Mouse (Mus musculus): ENCODE measurements around the gene Cblb. TPM values are rescaled to one million over a fixed set of nuclear protein-coding genes. Genes with fewer than 3 reads are reported as not detected.

Gene Cblb
- 7.4 TPM for polyA plus RNA-seq (2021)

DNA sequence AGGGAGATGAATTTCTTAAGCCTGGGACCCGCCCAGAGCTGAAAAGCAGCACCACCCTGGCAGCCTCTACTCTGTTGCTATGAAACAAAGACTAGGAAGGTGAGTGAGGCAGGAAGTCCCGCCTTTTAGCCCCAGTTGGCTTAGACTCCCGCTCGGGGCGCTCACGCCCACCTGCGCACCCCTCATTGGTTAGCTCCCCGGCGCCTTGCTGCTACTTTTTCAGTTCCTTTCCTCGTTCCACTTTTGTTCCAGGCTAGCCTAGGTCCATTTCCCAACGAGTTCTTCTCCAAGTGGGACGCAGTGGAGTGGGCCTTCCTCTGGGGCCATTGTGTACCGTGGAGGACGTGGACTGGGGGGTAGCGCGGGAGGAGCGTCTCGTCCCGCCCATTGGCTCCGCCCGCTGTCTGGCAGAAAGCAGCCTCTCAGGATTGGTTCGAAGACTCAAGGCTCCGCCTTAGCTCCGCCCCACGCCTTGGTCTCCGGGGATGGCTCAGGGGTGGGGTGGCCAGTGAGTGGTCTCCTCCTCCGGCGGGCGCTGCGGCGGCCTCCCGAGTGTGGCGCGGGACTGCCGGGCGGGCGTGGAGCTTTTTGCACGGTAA, at the start of gene Cblb:
TSS of gene Cblb (plus strand) at position 135 of the 599 bp plus-strand sequence.
- ATAC-seq (peak; percentile 99), DNase-seq (ENCODE audit: low read depth, low spot score) (peak; percentile 85)
- no peak for TF ChIP-seq CTCF (IDR thresholded peaks at IDR 0.05)
- H3K27me3 ChIP-seq = no peaks in the 10 kb centered on the region
- ChIA-PET POLR2A (interaction anchor here (0.7 kb wide), 1 partner anchor 17 kb away, joined by 4 read pairs; no protein-coding TSS in a partner anchor), CTCF (interaction anchor here (0.5 kb wide), 1 partner anchor 42 kb away, joined by 3 read pairs; no protein-coding TSS in a partner anchor)
- in situ Hi-C loops (cut with MboI; ENCODE audit: low pct_unique_long_range_greater_than_20kb) = no loop called here

DNA sequence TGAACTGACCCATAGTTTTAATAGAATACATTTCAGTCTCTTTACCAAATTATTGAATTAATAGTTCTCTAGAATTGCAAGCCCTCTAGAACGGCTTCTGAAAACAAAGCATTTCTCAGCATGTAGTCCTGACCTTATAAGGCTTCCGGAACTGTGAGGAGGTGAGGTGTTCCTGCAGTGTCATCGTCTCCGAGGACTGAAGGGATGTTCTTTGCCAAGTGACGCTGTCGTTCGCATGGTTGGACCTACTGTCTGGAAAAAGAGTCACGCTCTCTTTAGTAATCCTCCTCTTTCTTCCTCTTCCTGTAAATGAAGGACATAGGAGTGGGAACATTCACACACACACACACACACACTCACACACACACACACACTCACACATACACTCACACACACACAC, 45.6 kb upstream of the Cblb start:
- no peaks in the 10 kb centered on the region for H3K27me3 ChIP-seq
- in situ Hi-C loops (cut with MboI; ENCODE audit: low pct_unique_long_range_greater_than_20kb) = no loop called here
- ChIA-PET POLR2A (no interaction called here), CTCF (no interaction called here)
- DNase-seq (ENCODE audit: low read depth, low spot score) (no peak), ATAC-seq (no peak)
- TF ChIP-seq CTCF (IDR thresholded peaks at IDR 0.05) = no peak

DNA sequence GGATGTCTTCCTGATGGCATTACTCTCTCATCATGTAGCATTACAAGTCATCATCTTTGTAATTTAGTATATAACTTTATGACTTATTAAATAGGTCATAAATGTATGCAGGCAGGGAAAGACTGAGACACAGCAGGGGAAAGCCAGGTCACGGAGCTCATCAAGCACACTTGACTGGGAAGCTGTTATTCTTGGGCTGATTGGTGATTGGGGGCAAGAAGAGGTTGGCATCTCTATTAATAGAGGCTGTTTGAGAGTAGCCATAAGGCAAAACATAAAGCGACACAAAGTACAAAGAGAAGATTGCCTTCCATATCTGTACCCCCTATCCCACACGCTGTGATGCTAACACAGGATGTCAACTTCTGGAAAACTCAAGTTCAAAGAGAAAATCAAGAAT, 44.8 kb upstream of the Cblb start:
- ATAC-seq (no peak), DNase-seq (ENCODE audit: low read depth, low spot score) (no peak)
- TF ChIP-seq CTCF (IDR thresholded peaks at IDR 0.05) = no peak
- POLR2A ChIA-PET = no interaction called here
- CTCF ChIA-PET = no interaction called here
- in situ Hi-C loops (cut with MboI; ENCODE audit: low pct_unique_long_range_greater_than_20kb) = no loop called here
- H3K27me3 ChIP-seq = no peaks in the 10 kb centered on the region

DNA sequence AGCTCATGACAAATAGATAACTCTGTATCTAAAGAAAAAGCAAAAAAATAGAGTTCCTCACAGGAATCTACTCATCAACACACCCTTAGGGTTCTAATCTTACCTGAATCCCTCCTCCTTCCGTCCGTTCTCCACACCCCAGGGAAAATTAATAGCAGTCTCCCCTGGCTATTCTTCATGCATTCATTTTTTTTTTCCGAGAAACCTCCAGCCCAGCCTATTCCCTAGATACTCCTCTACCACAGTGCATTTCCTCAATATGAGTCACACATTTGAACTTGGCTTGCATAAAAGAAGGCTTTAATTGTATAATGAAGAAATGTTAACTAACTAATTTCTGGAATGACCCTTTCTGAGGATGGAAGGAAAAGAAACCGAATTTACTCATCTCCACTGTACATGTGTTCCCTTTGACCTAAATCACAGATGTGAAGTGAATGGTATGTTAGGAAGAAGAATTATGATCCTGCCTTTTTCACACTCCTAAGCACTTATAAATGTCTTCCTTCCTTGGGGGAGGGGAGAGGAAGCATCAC, 43.9 kb upstream of the Cblb start:
- ChIA-PET CTCF (interaction anchor here (1.5 to 1.7 kb wide), 2 partner anchors 27 to 42 kb away, joined by 3 to 4 read pairs; no protein-coding TSS in a partner anchor), POLR2A (no interaction called here)
- TF ChIP-seq CTCF (IDR thresholded peaks at IDR 0.05) = no peak
- DNase-seq (ENCODE audit: low read depth, low spot score) (no peak), ATAC-seq (no peak)
- in situ Hi-C loops (cut with MboI; ENCODE audit: low pct_unique_long_range_greater_than_20kb) = no loop called here
- H3K27me3 ChIP-seq = peaks cover 3% of the 10 kb centered on the region

DNA sequence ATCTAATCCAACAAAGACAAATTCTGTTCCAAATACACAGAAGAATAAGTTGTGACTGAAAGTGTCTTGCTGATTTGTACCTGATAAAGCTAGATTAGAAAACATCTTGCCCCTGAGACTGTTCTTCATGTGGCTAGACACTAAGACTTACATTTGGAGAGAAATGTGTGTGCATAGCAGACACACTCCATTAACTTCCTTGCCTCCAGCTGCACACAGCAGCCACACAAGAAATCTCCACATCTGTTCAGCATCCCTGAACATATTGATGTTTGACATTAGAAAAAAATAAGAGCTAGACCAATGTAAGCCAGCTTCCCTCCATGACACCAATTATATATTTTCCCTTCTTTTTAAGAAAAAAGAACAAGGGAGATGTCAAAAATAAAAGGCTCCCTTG, 43.0 kb upstream of the Cblb start:
- ChIA-PET CTCF (interaction anchor here (1.5 to 1.7 kb wide), 2 partner anchors 26 to 41 kb away, joined by 3 to 4 read pairs; no protein-coding TSS in a partner anchor), POLR2A (no interaction called here)
- H3K27me3 ChIP-seq = peaks cover 3% of the 10 kb centered on the region
- in situ Hi-C loops (cut with MboI; ENCODE audit: low pct_unique_long_range_greater_than_20kb) = no loop called here
- no peak for ATAC-seq
- TF ChIP-seq CTCF (IDR thresholded peaks at IDR 0.05) = no peak
- no peak for DNase-seq (ENCODE audit: low read depth, low spot score)

DNA sequence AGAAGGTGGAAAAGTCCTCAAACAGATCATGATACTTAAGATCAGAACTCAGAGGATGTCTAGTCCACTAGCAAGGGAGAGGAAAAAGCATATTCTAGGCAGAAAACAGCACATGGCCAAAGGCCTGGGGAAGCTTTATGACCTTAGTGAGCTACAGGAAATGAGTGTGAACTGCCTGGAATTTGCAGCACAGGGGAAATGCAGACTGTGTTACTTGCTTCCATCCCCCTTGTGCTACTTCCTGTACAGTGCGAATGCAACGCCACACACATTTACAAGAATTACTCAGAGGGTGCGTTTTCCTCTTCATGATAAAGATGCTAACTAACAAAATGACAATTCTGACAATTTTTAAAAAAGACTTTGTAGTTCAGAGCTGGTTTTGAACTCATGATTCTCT, 41.8 kb upstream of the Cblb start:
- ATAC-seq (no peak), DNase-seq (ENCODE audit: low read depth, low spot score) (no peak)
- peaks cover 9% of the 10 kb centered on the region for H3K27me3 ChIP-seq
- ChIA-PET CTCF (interaction anchor here (0.7 kb wide), 1 partner anchor 42 kb away, joined by 3 read pairs; the partner anchor contains the start of gene Cblb), POLR2A (no interaction called here)
- in situ Hi-C loops (cut with MboI; ENCODE audit: low pct_unique_long_range_greater_than_20kb) = no loop called here
- no peak for TF ChIP-seq CTCF (IDR thresholded peaks at IDR 0.05)

DNA sequence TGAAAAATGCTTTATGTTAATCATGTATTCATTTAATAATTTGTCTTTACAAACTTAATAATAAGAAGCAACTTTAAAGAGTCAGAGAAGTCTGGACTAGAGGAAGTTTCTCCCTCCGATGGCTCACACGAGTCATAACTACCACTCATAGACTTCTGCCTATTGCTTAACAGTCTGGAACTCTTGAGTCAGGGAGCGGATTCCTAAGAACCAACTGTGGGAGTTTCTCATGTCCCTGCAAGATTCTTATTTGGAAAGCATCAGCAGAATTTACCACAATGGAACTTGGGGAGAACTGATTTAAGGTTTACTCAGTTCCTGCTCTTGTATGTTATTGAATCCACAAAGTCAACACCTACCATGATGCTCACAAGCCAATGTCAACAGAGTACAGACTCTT, 31.0 kb upstream of the Cblb start:
- CTCF ChIA-PET = no interaction called here

DNA sequence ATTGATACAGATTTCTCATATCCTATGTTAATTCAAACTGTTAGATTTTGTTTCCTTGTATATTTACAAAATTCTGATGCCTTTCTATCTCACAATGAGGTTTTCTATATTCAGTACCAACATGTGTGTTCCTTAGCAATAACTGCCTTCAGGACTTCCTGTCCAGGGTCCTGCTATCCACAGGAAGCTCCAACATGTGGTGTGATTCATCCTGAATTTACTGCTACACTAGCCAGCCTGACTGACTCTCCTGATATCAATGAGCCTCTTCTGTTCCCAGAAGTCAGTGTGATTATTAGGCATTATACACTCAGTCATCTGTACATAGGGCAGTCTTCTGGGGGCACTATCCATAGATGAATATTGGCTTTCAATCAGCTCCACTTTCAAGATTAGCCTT, 30.2 kb upstream of the Cblb start:
- TF ChIP-seq CTCF (IDR thresholded peaks at IDR 0.05) = no peak
- H3K27me3 ChIP-seq = peaks cover 17% of the 10 kb centered on the region
- ChIA-PET POLR2A (interaction anchor here (0.5 kb wide), 1 partner anchor 122 kb away, joined by 3 read pairs; no protein-coding TSS in a partner anchor), CTCF (no interaction called here)
- in situ Hi-C loops (cut with MboI; ENCODE audit: low pct_unique_long_range_greater_than_20kb) = no loop called here
- no peak for DNase-seq (ENCODE audit: low read depth, low spot score)
- no peak for ATAC-seq

More for the DNA sequence above, 31.0 kb upstream of the Cblb start:
- POLR2A ChIA-PET = no interaction called here
- peaks cover 11% of the 10 kb centered on the region for H3K27me3 ChIP-seq
- DNase-seq (ENCODE audit: low read depth, low spot score) (peak; percentile 13), ATAC-seq (peak; percentile 31)
- no peak for TF ChIP-seq CTCF (IDR thresholded peaks at IDR 0.05)
- in situ Hi-C loops (cut with MboI; ENCODE audit: low pct_unique_long_range_greater_than_20kb) = no loop called here

DNA sequence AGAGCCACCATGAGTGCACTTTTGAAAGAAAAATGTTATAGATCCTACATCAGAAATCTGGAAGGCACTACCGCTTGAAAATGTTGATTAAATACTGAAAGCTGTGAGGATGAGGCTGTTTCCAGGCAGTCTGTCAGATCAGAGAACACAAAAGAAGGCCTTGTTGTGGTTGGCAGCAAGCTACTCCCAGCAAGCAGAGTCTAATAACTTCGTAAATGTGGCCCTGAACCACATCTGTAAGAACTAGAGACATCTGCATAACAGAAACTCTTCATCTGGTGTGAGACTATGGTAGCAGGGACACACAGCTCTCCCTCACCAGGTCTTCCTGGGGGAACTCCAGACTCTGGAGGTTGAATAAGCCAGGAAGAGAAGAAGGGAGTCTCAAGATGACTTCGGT, 24.0 kb upstream of the Cblb start:
- H3K27me3 ChIP-seq = peaks cover 37% of the 10 kb centered on the region
- DNase-seq (ENCODE audit: low read depth, low spot score) (no peak), ATAC-seq (no peak)
- in situ Hi-C loops (cut with MboI; ENCODE audit: low pct_unique_long_range_greater_than_20kb) = no loop called here
- TF ChIP-seq CTCF (IDR thresholded peaks at IDR 0.05) = no peak
- ChIA-PET CTCF (no interaction called here), POLR2A (no interaction called here)

DNA sequence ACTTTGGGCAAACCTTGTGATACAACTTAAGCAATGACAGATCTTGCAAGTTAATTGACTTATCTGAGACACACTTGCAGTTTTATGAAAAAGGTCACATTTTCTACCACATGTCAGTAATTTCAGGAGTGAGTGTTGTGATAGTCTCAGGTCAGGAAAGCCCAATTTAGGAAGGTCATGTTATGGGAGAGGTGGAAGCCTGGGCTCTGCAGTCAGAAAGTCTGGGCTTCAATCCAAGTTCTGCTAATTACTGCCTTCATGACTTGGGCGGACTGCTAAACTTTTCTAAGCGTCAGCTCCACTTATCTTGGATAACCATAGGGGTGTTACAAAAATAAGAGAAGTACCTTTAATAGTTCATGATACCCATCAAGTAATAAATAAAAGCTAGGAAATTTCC, 22.6 kb upstream of the Cblb start:
- DNase-seq (ENCODE audit: low read depth, low spot score) = no peak
- peaks cover 42% of the 10 kb centered on the region for H3K27me3 ChIP-seq
- ChIA-PET POLR2A (no interaction called here), CTCF (interaction anchor here (0.8 to 1.0 kb wide), 2 partner anchors 29 to 123 kb away, joined by 3 read pairs; no protein-coding TSS in a partner anchor)
- no peak for TF ChIP-seq CTCF (IDR thresholded peaks at IDR 0.05)
- in situ Hi-C loops (cut with MboI; ENCODE audit: low pct_unique_long_range_greater_than_20kb) = no loop called here
- no peak for ATAC-seq

DNA sequence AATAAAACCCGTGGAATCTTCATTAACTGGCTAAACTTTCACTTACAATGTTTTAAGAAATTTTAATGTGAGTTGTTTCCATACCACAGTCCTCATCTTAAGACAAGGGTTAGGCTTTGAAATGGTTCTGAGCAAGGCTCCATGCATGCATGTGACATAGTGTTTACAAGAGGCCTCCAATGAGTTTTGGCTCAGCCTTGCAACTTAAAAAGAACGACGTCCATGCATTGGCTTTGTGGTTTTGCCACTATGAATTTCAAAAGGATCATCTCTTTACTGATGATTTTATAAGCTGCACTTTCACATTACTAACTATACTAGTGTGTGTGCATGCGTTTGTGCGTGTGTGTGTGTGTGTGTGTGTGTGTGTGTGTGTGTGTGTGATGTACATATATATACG, 21.6 kb upstream of the Cblb start:
- no peak for TF ChIP-seq CTCF (IDR thresholded peaks at IDR 0.05)
- ATAC-seq (no peak), DNase-seq (ENCODE audit: low read depth, low spot score) (no peak)
- CTCF ChIA-PET = no interaction called here
- in situ Hi-C loops (cut with MboI; ENCODE audit: low pct_unique_long_range_greater_than_20kb) = no loop called here
- POLR2A ChIA-PET = no interaction called here
- peaks cover 37% of the 10 kb centered on the region for H3K27me3 ChIP-seq
